Mouse (Mus musculus): ENCODE measurements around the gene Socs2.

Gene Socs2

DNA sequence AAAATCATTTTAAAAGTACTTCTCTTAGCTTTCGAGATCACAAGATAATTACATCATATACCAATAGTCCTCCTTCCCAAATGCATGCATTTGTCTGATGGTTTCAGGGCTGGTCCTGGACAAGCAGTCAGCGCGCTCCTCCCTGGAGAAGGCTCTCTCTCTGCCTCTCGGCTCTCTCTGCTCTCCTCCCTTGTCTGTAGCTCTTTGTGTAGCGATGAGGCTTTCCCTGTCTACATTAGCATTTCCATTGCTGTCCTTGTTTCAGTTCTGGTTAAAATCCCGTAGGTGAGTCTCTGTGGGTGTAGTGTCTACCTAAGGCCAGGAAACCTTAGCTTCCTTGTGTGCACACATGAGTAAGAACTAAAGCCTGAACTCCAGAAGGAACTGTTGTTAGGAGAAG is 62.9 kb downstream of the Socs2 start:
- in situ Hi-C loops (cut with MboI, MseI): no loop called here

- in situ Hi-C loops (cut with MboI, MseI): no loop called here
Observed at GRCm38 (mm10) chr10:95348457-95348856, 68.5 kb downstream of the Socs2 start.

GRCm38 (mm10) chr10:95347776-95348175 is 69.2 kb downstream of the Socs2 start:
- in situ Hi-C loops (cut with MboI, MseI): no loop called here

DNA sequence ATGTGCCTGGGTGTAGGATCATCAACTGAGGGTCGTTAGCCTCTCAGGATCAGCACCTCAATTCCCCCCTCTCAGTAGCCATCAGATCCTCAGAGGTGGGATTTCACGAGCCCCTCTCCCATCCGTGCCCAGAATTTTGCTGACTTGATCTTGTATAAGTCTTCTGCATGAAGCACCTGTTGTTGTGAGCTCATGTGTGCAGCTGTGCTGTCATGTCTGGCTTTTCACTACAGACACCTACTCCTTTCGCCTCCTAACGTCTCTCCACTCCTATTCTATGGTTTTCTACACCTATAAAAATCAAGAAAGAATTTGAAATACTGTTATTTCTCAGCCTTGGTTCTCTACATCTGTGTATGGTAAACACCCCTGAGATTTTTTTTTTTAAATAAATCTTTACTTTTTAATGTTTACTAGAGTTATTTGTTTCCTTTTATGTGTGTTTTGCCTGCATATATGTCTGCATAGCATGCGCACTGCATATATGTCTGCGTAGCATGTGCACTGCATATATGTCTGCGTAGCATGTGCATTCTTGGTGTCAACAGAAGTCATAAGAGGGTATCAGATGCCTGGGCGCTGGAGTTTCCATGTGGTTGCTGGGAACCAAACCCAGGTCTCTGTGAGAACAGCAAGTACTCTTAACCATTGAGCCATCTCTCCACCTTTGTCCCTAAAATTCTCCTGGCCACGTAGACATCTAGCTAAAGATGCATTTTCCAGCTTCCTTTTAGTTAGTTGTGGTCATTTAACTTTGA is 74.0 kb downstream of the Socs2 start:
- in situ Hi-C loops (cut with MboI, MseI): no loop called here

GRCm38 (mm10) chr10:95340676-95341075 is 76.3 kb downstream of the Socs2 start:
- in situ Hi-C loops (cut with MboI, MseI): no loop called here

- in situ Hi-C loops (cut with MboI, MseI): no loop called here
Observed at GRCm38 (mm10) chr10:95337589-95337988, 79.4 kb downstream of the Socs2 start.

DNA sequence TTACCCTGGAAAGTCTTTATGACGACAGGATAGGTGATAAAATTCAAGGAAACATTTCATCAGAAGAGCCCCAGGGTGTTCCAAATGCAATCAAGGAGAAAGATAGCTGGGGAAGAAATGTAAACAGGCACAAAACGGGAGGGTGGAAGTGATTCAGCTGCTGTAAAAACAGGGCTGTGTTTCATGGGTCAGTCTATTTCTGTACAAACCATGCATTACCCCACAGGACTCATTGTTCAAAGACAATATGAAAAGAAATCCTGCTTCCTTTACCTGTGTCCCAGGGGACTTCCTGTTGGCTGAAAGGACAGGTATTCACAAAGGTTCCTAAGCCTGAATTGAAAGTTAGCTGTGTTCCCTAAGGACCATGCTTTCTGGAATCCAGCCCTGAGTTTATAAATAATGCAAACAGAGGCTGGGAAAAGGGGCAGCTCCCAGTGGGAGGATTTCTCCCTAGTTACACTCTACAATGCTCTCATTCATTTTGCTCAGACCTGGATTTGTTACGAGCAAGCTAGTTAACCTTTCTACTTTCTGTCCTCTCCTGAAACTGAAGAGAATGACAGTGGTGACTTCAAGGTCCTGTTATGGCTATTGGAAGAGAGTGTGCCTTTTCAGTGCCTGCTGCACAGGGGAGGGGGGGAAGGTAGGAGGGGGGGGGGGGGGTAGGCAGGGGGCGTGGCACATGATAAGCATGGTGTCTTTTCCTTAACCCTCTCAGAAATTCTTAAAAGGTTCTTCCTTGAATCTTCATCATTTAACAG is 80.0 kb downstream of the Socs2 start:
- in situ Hi-C loops (cut with MboI, MseI): no loop called here

All from T-helper 17 cell (primary cell).